Mouse (Mus musculus) urinary bladder, postnatal 4 days (tissue): ENCODE data around the gene Mus81.
"Not testable (repeated sequence)": the region's sequence is repeated elsewhere in the genome, so short reads cannot be mapped to it uniquely, and the experiment has no call there.

ENCODE experiments used
- DNase-seq, 2 experiments: peaks; one replicate each; pipeline ENCODE4 v3.0.0; 2021 to 2022; ENCODE audit warnings: low spot score in 2 of 2

Gene Mus81

DNA sequence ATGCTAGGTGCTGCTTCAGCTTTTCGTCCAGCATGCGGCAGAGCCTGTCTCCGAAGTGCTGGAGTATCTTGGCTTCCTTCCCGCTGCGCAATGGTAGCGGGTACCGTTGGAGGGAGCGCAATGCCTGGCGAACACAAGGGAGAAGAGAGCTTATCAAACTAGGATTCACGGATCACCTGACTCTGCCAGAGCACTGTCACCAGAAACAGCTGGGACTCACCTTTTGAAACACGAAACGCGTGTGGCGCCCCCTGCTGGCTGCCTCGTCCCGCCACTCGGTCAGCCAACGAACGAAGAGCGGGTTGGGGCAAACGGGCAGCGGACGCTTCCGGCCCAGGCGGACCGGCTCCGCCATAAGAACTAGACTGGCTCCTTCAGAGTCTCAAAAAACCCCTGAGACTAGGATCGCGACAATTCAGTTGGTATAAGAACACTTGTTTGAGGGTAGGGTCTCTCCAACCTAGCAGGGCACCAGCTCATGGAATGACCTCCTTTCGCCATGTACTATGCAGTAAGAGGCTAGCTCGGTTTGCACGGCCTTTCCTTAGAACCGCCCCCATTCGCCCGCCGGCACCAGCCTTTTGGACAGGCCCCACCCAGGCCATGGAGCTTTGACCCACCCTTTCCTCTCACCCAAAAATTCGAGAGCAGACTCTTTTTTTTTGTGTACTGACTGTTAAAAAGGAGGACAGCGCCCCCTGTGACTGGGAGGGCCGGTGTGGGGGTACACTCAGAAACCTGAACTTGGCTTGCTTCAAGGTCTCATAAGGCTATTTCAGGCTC lies at the start of gene Mus81:
Gene Mus81, minus strand, starts transcription at position 635 of the 783 bp plus-strand sequence.
- peak; percentile 94 to 95 for DNase-seq

DNA sequence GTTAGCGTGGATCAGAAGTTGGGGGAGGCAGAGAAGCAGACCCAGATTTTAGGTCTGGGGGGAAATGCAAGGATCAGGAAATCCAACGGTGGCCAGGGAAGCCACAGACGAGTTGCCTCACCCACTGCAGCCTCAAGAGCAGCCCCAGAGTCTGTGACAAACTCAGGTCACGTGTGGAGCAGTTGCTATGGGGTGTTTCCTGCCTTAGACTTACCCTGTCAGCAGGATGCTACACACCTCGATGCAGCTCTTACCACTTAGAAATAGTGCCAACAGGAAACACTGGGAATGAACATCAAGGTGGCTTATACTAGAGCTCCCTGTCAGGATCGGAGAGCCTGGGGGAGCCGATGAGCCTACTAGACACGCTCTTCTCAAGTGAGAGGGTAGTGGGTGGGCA lies 44.3 kb upstream of the Mus81 start:
- DNase-seq, result no peak

DNA sequence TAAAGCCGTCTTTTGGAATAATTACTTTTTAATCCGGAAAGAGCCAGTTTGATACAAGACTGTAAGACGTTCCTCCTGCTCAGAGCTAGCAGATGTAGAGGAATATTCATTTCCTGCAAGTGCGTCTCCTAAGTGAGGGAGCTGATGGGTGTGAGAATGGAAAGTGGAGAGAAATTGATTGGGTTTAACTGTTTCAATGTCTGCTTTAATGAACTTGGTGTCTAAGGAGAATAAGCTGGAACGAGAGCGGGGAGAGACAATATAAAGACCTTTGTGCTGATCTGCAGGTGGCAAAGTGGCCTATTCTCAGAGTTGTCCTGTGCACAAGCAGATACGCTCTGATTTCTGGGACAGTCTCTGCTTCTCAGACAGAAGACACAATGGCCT lies 41.9 kb upstream of the Mus81 start:
- DNase-seq, result no peak

DNA sequence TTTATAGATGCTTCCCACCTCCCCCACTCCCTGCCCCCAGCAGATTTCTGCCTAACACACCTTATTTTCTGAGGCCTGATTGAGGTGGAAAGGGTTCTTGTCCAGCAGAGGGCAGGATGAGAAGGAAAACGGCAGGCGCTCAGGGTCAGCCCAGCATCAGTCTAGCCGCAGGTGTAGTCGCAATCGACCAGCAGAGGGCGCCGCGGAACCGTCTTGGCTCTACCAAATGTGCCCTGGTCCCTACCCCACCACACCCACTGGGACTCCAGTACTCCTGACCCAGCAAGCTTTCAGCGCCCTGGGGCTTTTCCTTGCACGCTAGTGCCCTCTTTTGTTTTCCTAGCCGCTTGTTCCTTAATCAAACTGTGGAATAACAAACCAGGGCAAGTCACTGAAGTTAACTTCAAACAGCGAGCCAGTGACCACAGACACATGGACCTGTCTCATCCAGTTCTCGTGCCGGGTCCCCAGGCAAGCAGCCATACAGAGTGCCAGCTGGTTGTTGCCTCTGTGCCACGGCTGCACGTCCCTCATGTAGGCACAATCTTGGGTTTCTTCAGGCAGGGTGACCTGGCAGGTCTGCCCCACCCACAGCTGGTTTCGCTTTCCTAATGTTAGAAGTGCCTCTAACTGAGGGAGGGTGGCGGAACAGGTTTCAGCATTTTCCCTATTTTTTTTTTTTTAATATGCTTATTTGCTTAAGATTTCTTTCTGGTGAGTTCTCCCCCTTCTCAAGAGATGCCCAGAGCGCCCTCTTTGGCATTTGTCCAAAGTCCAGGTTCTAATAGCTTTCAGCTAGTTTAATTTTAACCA lies 41.3 kb upstream of the Mus81 start:
- DNase-seq, result peak; percentile 93 to 98

DNA sequence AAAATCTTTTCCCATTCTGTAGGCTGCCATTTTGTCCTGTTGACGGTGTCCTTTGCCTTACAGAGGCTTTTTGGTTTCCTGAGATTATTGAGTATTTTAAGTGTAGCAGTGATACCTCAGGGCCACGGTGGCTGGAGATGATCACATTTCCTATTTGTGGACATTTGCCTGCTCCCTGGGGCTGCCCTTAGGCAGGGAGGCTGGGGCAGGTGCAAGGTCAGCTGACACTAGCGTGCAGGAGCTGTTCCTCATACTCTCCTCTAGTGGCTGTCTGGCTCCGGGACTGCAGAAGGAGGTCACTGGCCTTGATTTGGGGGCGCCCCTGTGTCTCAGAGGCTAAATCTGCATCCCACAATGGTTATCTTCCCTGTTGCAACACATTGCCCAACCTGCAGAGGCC lies 37.0 kb upstream of the Mus81 start:
- DNase-seq, result no peak

DNA sequence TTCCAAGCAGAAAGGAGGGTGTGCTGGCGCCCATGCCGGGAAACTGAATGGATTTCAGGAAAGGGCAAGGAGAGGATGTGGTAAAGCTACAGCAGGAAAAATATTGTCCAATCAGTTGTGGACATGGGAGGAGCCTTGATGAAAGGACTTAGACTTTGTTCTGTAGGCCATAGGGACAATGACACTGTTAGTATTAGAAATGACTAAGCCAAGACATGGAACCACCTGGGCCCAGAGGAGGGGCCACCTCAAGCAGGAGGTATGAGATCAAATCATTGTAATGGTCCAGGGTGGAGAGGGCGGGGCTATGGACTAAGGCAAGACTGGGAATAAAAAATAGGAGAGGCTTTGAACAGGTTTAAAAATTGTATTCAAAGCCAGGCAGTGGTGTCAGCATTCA lies 30.5 kb upstream of the Mus81 start:
- DNase-seq, result no peak

DNA sequence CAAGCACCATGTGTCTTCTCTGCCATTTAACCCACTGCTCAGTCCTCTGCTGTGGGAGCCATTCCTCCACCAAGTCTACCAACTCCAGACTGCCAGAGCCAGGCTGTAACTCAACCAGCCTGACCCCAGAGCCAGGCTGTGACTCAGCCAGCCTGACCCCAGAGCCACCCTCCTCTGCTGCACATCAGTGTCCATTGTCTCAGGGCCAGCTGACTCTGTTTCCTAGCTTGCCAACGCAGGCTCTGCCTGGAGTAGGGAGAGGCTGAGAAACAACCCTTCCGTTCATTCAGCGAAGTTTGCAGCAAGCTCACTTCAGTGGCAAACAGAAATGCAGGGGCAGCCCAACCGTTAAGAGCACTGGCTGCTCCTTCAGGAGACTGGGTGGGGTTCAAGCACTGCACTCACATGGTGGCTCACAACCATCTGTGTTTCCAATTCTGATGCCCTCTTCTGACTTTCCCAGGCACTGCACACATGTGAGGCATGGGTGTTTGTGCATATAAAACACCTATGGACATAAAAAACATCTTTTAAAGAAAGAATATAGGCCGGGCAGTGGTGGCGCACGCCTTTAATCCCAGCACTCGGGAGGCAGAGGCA lies 28.8 kb upstream of the Mus81 start:
- DNase-seq, result no peak

DNA sequence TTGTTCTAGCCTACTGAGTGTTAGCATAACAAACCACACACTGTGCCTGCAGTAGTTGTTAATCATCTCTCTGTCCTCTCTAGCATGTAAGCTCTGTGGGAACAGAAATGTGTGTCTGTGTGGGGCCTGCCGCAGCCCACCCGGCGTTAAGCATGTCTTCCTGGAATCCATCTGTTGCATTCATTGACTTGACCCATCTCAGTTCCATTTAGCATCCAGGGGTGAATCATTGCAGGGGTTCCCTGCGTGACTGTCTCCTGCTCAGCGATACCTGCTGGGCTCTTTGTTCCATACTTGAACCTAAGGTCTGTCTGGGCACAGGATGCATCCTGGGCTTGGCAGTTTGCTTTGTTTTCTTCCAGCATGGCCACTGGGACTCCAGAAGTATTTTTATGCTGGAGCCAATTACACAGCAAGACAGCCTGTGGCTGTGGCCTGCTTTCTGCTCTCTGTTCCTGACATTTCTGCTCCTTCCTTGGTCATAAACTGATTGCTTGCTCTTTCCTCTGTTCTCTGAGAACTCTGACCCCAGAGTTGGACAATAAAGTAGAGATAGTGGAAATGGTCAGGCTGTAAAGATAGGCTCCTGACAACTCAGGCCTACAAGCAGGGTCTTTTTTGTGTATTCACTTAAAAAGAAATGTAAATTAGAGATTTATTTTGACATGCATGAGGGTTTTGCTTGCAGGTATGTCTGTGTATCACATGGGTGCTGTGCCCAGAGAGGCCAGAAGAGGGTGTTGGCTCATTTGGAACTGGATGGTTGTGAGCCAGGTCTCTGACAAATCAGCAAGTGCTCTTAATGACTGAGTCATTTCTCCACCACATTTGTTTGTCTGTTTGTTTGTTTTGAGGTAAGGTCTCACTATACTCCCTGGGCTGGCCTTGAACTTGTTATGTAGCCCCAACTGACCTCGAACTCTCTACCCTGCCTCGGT lies 27.9 kb upstream of the Mus81 start:
- no peak for DNase-seq

DNA sequence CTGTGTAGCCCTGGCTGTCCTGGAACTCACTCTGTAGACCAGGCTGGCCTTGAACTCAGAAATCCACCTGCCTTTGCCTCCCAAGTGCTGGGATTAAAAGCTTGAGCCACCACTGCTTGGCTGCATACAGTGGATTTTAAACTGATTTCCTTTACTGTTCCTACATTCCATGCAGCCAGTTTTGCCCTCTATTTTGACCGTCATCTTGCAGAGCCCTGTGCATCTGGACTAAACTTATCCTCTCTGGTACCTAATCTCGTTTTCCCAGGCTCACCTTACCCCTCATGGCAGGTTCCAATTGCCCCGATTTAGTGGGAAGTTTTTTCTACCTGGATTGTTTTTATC lies 24.8 kb upstream of the Mus81 start:
- DNase-seq, result no peak

DNA sequence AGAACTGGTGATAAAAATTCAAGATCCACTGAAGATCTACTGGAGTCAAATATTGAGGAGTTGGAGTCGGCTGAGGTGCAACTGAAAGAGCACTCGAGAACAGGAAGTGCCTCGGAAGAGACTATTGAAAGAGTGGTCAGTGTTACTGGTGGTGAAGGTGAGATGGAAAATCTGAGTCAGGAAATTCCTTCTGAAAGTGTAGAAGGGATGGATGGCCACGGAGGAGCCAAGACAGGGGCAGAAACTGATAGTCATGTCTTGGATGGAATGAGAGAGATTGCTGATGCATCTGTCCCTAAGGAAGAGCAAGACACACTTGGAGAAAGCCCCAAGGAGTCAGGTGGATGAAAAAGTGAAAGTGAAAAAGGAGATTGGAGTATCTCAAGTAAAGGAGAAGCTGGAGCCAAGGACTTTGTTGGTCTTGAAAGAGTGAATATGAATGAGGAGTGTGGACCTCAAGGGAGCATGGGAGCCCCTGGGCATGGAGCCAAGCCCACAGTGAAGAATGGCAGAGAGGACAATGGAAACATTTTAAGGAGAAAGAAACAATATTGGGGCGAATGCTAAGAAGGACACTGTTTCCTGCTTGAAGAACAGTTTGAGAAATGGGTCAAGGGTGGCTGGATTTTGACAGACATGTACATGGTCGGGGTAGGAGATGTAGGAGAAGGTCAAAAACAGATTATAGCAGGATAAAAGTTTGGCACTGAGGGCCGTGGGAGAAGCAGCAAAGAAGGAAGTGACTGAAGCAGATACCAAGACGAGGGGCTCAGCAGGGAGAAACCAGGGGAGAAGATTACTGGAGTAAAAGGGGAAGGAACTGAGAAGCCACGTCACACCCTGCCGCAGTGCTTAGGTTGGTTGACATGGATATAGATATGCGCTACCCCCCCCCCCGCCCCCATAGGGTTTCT lies 24.1 kb upstream of the Mus81 start:
- no peak for DNase-seq

DNA sequence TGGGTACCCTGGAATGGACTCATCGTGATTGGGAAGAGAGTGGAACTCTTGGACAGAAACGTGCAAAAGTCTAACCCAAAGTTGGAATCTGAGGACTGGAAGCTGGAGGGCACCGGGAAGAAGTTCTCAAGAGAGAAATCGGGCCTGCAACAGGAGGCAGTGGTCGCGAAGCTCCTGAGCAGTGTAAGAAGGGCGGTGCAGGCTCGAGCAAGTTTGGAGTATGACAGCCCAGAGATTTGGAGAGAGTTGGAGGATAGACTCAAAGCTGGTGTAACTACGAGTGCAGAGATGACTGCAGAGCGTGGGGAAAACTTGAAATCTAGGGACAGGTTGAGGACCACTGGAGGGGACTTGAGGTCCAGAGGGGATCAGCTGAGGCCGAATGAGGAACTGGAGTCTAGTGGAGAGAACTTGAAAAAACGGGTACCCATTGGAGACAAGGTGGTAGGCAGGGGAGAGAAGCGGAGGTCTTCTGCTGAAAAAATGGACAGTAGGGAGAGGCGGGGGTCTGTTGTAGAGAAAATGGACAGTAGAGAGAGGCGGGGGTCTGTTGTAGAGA lies 23.0 kb upstream of the Mus81 start:
- DNase-seq, result no peak

DNA sequence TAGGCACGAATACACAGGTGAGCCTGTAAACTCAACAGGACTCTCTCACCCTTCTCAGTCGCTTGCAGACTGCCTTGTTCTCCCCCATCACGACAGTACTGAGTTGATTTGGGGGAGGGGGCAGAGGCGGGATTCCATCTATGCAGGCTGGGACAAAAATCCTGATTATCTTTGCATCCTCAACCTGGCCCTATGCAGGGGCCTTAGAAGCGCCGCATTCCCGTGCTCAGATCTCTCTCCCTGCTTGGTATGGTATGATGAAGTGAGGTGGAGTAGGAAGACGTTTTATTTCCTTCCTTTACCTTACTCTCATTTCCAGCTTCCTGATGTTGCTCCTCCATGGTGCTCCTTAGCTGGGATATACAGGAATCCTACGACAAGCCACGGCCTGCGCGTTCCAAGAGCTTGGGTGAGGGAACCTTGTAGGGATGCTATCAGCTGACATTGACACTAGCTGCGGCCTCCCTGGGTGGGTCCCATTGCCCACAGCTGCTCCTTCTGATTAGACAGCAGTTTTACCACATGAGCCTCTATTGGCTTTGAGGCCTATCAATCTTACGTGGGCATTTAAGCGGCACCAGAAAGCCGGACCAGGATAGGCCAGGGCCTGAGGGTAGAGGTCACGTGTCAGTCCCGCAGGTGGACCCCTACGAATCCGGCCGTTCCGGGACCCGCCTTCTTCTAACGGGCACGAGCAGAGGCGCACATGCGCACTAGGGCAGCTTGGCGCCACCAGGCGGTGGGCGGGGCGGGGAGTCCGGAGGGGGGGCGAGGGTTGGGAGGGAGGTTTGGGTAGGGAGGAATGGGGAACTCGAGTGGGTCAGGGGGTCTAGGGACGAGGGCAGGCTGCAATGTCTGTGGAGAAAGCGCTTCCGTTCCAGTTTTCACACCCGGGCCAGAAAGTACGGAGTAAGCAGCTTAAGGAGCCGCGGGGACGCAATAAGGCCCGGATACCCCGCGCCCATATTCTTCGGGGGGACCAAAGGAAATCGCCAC lies 22.1 kb upstream of the Mus81 start, which contains the start of gene Snx32:
Gene Snx32, minus strand, starts transcription at position 508 of the 996 bp plus-strand sequence.
- peak; percentile 94 to 95 for DNase-seq

DNA sequence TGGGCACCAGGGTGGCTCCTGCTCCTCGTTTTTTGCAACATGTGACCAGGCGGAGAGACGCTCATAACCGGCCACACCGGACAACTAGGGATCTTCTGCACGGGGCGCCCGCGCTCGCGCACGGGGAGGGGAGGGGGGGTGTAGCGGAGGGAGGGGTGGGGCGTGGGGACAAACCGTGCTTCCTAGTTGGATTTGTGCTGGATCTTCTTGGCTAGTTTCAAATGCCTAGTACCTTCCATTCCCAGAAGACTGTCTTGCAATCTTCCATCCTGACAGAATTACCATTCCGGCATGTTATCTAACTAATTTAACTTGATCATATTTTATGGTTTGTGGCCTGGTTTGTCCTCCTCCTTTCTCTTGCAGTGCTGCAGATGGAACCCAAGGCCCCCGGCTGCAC lies 15.5 kb upstream of the Mus81 start, which contains the start of gene 1700020D05Rik:
Gene 1700020D05Rik, minus strand, starts transcription at position 101 of the 400 bp plus-strand sequence.
- DNase-seq, result no peak

DNA sequence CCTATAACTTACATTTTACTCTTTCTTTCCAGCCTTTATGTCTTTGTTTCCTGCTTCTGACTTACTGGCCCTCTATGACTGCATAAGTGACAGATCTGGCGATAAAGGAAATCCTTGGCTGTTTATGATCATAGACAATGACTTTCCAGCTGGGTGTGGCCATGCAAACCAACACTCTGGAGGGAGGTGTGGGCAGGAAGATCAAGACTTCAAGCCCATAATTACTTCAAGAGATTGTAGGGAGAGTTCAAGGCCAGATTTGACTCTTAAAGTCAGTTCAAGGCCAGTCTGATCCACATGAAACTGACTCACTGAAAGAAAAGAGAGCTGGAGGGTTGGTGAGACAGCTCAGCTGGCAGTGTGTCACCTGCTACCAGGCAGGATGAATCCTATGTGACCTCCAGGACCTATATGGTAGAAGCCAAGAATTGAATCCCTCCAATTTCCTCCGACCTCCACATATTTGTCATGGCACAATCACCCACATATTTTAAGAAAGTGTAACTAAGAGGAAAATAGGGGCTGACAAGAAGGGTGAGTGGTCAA lies 12.2 kb upstream of the Mus81 start:
- no peak for DNase-seq

DNA sequence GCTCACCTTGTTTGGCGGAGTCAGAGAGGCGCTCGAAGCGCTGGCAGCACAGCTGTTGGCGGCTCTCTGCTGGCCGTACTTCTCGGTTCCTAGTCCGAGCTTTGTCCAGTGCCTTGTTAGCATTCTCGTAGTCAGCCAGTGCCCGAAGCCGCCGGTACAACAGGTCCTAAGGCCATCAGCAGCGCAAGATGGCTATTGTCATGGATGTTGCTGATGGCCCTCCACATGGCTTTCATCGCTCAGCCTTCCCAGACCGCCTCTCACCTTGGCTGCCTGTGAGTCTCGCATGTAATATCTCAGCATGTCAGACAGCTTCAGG lies 7.8 kb upstream of the Mus81 start:
- no peak for DNase-seq

DNA sequence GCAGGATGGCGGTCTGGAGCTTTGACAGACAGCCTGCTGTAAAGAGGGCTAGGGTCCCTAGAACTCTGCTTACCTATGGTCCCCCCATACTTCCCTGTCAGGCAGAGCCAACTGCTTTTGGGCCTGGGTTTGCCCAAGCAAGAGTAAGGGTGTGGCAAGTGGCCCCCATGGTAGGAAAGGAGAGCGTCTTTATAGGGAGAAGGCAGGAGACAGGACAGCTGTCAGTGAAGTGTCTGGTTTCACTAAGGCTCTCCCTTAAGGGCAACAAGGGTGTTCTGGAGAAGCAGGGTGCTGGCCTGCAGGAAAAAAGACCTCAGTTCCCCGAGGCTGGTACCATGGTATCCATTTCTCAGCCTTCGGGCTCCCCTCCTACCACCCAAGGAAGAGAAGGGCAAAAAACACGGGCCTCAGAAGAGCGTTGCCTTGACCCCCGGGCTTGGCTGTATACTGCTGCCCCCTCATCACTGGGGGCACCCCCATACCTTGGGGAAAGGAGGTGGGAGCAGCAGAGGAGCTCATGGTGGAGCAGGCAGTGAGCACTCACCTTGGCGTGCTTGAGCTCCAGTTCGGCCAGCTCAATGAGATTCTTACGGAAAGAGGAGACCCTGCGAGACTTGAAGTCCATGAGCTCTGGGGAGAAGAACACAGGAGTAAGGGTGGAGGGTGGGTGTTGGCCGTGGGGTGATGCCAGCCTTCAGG lies 7.3 kb upstream of the Mus81 start:
- DNase-seq, result no peak

DNA sequence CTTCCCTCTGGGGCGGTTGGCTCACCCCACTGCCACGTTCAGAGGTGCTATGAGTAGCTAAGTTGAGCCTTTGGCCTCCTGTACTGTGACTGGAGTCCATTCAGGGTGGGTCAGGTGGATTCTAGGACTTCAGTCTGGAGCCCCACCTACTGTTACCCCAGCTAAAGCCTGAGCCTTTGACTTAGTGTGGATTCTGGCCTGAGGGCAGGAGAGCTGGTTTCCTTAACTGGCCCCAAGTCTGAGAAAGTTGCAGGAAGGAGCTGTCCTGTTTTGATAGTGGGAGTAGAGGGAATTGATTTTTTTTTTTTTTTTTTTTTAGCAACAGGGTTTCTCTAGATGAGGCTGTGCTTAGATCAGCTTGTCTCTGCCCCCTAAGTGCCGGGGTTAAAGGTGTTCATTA lies 6.1 kb upstream of the Mus81 start:
- DNase-seq, result no peak

DNA sequence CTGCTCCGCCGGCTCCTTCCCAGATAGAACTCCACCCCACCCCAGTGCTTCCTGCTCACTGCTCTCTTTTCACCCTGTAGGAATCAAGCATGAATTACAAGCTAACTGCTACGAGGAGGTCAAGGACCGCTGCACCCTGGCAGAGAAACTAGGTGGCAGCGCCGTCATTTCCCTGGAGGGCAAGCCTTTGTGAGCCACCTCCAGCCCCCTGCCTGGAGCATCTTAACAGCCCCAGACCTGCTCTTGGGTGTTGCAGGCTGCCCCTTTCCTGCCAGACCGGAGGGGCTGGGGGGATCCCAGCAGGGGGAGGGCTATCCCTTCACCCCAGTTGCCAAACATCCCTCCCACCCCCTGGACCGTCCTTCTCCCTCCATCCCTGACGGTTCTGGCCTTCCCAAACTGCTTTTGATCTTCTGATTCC lies 5.1 kb upstream of the Mus81 start:
- not testable (repeated sequence) for DNase-seq
